Mouse (Mus musculus) T-helper 2 cell (primary cell): Measurements from ENCODE around the gene Arcn1.

Experiments used
- in situ Hi-C: fragments of 300-600 bp; cut with MboI, MseI; formaldehyde crosslinking; loops from one replicate; pipeline ENCODE4 v1.15.1; 2025; ENCODE audit warnings: high pct_unique_total_duplicates

The Arcn1 gene

GRCm38 (mm10) chr9:44719632-44720357 is 47.9 kb downstream of the Arcn1 start:
- in situ Hi-C loops: no loop called here

- in situ Hi-C loops: no loop called here
These were observed 48.6 kb downstream of the Arcn1 start for GRCm38 (mm10) chr9:44718937-44719631.

GRCm38 (mm10) chr9:44717822-44718242 is 49.8 kb downstream of the Arcn1 start:
- in situ Hi-C loops: no loop called here

GRCm38 (mm10) chr9:44716997-44717821 is 50.4 kb downstream of the Arcn1 start:
- in situ Hi-C loops: no loop called here

- in situ Hi-C loops: no loop called here
These were observed 51.8 kb downstream of the Arcn1 start for GRCm38 (mm10) chr9:44715705-44716362.

- in situ Hi-C loops: no loop called here
These were observed 52.5 kb downstream of the Arcn1 start for GRCm38 (mm10) chr9:44715109-44715508.

GRCm38 (mm10) chr9:44713574-44713973 is 54.1 kb downstream of the Arcn1 start:
- in situ Hi-C loops: no loop called here

- in situ Hi-C loops: no loop called here
These were observed 54.6 kb downstream of the Arcn1 start for GRCm38 (mm10) chr9:44713080-44713479.

- in situ Hi-C loops: no loop called here
These were observed 56.0 kb downstream of the Arcn1 start for GRCm38 (mm10) chr9:44711602-44712001.

GRCm38 (mm10) chr9:44710213-44710612 is 57.4 kb downstream of the Arcn1 start:
- in situ Hi-C loops: no loop called here

- in situ Hi-C loops: no loop called here
These were observed 58.0 kb downstream of the Arcn1 start for GRCm38 (mm10) chr9:44709600-44709999.

- in situ Hi-C loops: no loop called here
These were observed 58.7 kb downstream of the Arcn1 start for GRCm38 (mm10) chr9:44708925-44709324.

- in situ Hi-C loops: no loop called here
These were observed 59.2 kb downstream of the Arcn1 start for GRCm38 (mm10) chr9:44708429-44708765.

- in situ Hi-C loops: no loop called here
These were observed 59.8 kb downstream of the Arcn1 start for GRCm38 (mm10) chr9:44707749-44708428.

GRCm38 (mm10) chr9:44699730-44700129 is 67.9 kb downstream of the Arcn1 start:
- in situ Hi-C loops: no loop called here

- in situ Hi-C loops: no loop called here
These were observed 68.4 kb downstream of the Arcn1 start for GRCm38 (mm10) chr9:44699196-44699595.

GRCm38 (mm10) chr9:44697866-44698265 is 69.8 kb downstream of the Arcn1 start:
- in situ Hi-C loops: no loop called here

GRCm38 (mm10) chr9:44693071-44693470 is 74.6 kb downstream of the Arcn1 start:
- in situ Hi-C loops: no loop called here

GRCm38 (mm10) chr9:44691671-44692520 is 75.7 kb downstream of the Arcn1 start:
- in situ Hi-C loops: no loop called here
